Mouse (Mus musculus) kidney, adult 9 months (tissue): ENCODE measurements around the gene Hsdl2.
"Not testable (repeated sequence)": the region's sequence is repeated elsewhere in the genome, so short reads cannot be mapped to it uniquely, and the experiment has no call there.

Source experiments
- DNase-seq: peaks from one replicate; pipeline ENCODE4 v3.0.0; 2022

Hsdl2 gene

GRCm38 (mm10) chr4:59565571-59566188 is 15.7 kb upstream of the Hsdl2 start:
- no peak for DNase-seq

GRCm38 (mm10) chr4:59567576-59568260 is 13.6 kb upstream of the Hsdl2 start:
- no peak for DNase-seq

GRCm38 (mm10) chr4:59569538-59569937 is 11.8 kb upstream of the Hsdl2 start:
- peak; percentile 85 for DNase-seq

GRCm38 (mm10) chr4:59570519-59570918 is 10.8 kb upstream of the Hsdl2 start:
- DNase-seq = not testable (repeated sequence)

GRCm38 (mm10) chr4:59572521-59573118 is 8.7 kb upstream of the Hsdl2 start:
- DNase-seq = no peak

- DNase-seq = no peak
These were observed 6.0 kb upstream of the Hsdl2 start for GRCm38 (mm10) chr4:59575184-59575958.

- no peak for DNase-seq
These were observed 675 bp upstream of the Hsdl2 start for GRCm38 (mm10) chr4:59580495-59581281.

- DNase-seq = peak; percentile 26
These were observed 823 bp downstream of the Hsdl2 start for GRCm38 (mm10) chr4:59582186-59582585.

GRCm38 (mm10) chr4:59585097-59585496 is 3.7 kb downstream of the Hsdl2 start:
- DNase-seq = peak; percentile 92

- no peak for DNase-seq
These were observed 6.0 kb downstream of the Hsdl2 start for GRCm38 (mm10) chr4:59587215-59587871.

GRCm38 (mm10) chr4:59587872-59588226 is 6.5 kb downstream of the Hsdl2 start:
- DNase-seq = no peak

- no peak for DNase-seq
These were observed 13.3 kb downstream of the Hsdl2 start for GRCm38 (mm10) chr4:59594614-59595013.

- DNase-seq = no peak
These were observed 15.2 kb downstream of the Hsdl2 start for GRCm38 (mm10) chr4:59596556-59596955.

GRCm38 (mm10) chr4:59602704-59603103 is 21.3 kb downstream of the Hsdl2 start:
- DNase-seq = no peak

- DNase-seq = no peak
These were observed 23.5 kb downstream of the Hsdl2 start for GRCm38 (mm10) chr4:59604892-59605291.

GRCm38 (mm10) chr4:59605501-59605900 is 24.1 kb downstream of the Hsdl2 start:
- no peak for DNase-seq

- DNase-seq = no peak
These were observed 29.0 kb downstream of the Hsdl2 start for GRCm38 (mm10) chr4:59610411-59610810.

GRCm38 (mm10) chr4:59614986-59615385 is 33.6 kb downstream of the Hsdl2 start:
- DNase-seq = peak; percentile 68

- DNase-seq = no peak
These were observed 38.4 kb downstream of the Hsdl2 start for GRCm38 (mm10) chr4:59619611-59620245.

- no peak for DNase-seq
These were observed 44.3 kb downstream of the Hsdl2 start for GRCm38 (mm10) chr4:59625676-59625997.

GRCm38 (mm10) chr4:59625998-59626910 is 44.9 kb downstream of the Hsdl2 start, which contains the start of gene E130308A19Rik:
E130308A19Rik (plus strand) TSS chr4:59626211.
- peak; percentile 81 for DNase-seq
